Mouse (Mus musculus): ENCODE results near the gene Creb3l2. TPM values are rescaled to one million over a fixed set of nuclear protein-coding genes. Genes with fewer than 3 reads are reported as not detected.

The Creb3l2 gene
- total RNA-seq, 2 experiments from 2014 or later: 8.3 to 9.8 TPM

DNA sequence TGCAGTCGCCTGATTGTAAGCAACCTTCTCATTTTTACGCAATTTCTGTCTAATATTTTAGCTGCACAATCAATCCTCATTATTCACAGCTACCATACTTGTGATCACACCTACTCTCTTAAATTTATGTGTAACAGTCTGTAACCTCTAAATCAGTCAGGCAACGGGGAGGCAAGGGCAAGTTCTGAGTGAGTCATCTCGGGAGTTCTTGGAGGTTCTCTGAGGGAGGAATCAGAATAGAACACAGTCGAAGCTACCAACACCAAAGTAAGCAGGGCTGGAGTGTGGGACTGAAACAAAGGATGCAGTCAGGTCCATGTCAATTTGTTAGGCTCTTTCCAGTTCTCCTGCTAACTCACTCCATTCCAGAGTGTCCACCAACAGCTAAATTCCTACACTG lies 124.0 kb downstream of the Creb3l2 start:
- Histone ChIP-seq H3K27ac (no peak overlapping the region), H3K4me3 (no peak overlapping the region)
- no peak for DNase-seq (ENCODE audit: low spot score in 2 of 2)
- TF ChIP-seq CTCF (conservative IDR thresholded peaks at IDR 0.05): no peak

DNA sequence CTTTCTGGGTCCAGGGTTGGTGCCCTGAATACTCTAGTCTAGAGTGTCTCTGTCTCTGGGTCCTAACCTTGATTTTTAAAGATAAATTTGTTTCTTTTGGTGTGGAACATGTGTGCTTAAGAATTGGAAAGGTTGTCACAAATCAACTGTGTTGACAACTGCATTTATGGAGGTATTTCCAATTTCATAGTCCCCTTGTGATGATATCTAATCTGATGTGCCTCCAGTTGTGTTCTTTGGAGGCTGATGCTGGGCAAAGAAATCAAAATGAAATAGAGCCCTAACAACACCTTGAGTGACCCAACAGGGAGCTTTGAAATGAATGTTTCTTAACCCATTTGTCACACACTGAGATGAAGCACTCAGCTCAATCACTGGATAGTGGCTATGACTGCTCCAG lies 126.5 kb downstream of the Creb3l2 start:
- TF ChIP-seq CTCF (conservative IDR thresholded peaks at IDR 0.05): no peak
- no peak overlapping the region for H3K27ac ChIP-seq
- H3K4me3 ChIP-seq: no peak overlapping the region
- no peak for DNase-seq (ENCODE audit: low spot score in 2 of 2)

DNA sequence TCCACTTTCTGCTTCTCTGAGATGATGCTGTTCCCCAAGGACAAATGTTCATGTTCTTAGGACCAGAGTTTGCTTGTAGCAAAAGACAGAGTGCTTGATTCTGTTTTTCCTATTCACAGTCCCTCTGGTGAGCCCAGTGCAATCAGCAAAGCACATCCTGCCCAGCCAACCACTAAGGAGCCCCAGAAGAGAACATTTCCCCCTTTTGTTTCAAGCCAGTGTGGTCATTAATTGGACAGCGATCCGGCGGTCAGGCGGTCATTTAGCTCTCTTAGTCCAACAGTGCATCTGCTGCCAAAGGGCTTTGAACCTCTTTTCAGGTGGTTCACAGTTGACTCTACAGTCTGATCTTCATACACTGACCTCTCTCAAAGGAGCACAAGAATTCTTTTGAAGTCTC lies 131.3 kb downstream of the Creb3l2 start:
- H3K27ac ChIP-seq: no peak overlapping the region
- H3K4me3 ChIP-seq: no peak overlapping the region
- no peak for TF ChIP-seq CTCF (conservative IDR thresholded peaks at IDR 0.05)
- DNase-seq (ENCODE audit: low spot score in 2 of 2): no peak

DNA sequence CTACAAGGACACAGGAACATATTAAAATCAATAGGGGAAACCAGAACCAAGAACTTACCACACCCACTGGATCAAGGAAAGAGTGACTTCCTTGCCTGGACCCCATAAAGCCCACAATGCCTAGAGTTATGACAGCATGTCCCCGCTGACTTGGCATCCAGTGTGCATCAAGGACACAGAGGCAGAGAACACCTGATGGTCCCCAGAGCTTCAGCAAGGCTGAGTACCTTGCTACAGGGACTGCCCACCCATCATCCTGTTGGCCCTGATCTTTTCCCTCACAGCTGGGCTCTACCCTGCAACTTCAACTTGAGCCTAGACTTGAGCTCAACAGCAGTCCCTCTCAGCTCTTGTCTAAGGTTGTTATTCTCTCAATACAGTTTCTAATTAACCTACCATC lies 135.3 kb downstream of the Creb3l2 start:
- TF ChIP-seq CTCF (conservative IDR thresholded peaks at IDR 0.05): no peak
- Histone ChIP-seq H3K4me3 (no peak overlapping the region), H3K27ac (no peak overlapping the region)
- no peak for DNase-seq (ENCODE audit: low spot score in 2 of 2)

DNA sequence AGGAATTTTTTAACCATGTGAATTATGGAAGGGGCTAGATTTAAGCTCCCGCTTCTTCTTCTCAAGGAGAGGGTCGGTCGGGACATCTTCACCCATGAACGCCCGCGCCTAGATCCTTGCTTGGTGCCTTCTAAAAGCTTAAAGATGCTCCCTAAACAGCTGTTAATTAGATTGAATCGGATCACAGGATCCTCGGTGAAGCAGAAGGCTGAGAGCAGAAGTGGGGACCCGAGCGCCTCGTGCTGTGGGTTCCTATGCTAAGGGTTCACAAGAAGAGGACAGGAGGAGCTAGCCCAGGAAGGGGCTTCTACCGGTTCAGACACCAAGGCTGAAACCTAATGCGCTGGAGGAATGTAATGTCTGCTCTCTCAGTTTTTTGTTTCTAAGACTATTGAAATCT lies 141.5 kb downstream of the Creb3l2 start:
- no peak for DNase-seq (ENCODE audit: low spot score in 2 of 2)
- no peak for TF ChIP-seq CTCF (conservative IDR thresholded peaks at IDR 0.05)
- peak overlapping the region; percentile 95 for H3K27ac ChIP-seq

DNA sequence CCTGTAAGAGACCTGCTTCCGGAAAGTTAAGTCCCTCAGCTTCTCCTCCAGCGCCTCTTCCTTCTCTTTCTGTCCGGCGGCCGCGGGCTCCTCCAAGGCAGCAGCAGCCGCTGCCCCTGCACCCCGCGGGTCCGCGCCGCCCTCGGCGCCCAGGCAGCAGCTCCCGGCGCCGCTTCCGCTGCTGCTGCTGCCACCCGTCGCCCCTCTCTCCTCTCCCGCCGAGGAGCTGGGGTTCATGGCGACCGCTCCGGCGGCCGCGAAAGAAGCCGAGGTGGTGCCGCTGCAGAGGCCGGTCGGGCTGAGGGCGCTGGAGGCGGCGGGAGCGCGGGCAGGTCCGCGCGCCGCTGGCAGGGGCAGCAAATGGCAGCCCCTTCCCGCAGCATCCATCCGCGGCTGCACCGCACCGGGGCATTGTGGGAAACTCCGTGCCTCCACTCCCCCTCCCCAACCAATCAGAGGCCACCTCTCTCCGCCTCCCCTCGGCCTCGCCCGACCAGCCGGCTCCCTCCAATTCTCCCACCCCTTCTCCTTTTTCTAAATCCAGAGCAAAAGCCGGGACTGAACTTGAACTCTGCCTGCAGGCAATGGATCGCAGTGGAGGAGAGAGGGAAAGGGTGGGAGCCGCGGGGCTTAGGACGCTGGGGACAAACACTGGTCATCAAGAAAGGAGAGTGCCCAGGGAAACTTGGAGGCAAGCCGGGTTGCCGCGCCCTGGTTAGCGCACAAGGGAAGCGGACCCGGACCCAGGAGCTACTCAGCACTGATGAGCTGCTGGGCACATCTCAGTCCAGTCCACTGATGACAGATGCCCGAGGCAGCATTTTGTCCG lies 142.2 kb downstream of the Creb3l2 start, which contains the start of gene Dgki:
Gene Dgki (minus strand): TSS at position 623 of the 829 bp plus-strand sequence.
- no peak for TF ChIP-seq CTCF (conservative IDR thresholded peaks at IDR 0.05)
- peak; percentile 87 to 91 for DNase-seq (ENCODE audit: low spot score in 2 of 2)
- Histone ChIP-seq H3K4me3 (peak within 1 kb of the TSS; percentile 84), H3K27ac (peak within 1 kb of the TSS; percentile 95)

More for the DNA sequence above, 141.5 kb downstream of the Creb3l2 start:
- H3K4me3 ChIP-seq: peak overlapping the region; percentile 84

DNA sequence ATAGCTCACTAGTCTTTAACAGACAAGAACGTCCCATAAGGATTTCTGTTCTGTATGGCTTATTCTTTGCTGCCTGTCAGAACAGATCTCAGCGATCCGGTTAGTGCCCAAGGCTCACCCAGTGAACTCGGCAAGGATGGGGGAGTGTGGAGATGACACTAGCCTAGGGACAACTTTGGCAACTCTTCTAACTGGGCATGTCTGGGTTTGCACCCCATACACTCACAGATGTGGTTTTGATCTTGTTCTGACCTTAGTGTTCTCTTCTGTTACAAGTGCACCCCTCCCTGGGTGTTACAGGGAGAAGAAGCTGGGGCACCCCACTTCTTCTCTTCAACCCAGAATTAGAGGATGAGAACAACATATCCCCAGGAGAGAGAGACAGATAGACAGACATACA lies 143.0 kb downstream of the Creb3l2 start:
- TF ChIP-seq CTCF (conservative IDR thresholded peaks at IDR 0.05): no peak

DNA sequence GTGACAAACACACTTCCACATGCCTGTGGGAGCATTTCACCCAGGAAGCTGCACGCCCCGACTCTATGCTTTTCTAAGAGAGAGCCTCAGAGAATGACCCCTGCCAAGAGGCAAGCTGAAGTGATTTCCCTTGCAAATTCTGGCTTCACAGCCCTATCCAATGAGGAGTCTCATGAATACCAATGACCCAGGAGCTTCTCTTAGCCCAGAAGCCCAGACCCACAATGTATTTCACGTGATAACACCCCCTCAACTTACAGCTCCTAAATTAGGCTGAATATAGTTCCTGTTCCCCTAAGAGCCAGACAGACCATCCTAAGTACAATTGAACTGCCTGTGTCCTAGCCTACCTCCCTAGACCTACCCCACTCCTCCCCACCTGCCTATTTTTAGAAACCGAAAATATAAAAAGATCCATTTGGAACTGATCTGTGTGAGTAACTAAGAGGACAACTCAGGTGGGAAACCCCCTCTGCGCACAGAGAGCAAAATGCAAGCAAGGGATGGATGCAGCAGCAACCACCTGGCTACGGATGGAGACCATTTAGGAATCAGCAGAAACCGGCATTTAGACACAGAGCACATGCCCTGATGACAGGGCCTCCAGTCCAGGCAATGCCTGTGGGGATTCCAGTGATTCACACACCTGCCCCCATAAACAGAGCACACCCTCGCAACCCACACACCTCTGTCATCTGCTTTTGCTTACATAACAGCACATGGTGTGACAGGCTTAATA lies 144.0 kb downstream of the Creb3l2 start:
- Histone ChIP-seq H3K4me3 (peak overlapping the region; percentile 84), H3K27ac (peak overlapping the region; percentile 95)
- TF ChIP-seq CTCF (conservative IDR thresholded peaks at IDR 0.05): no peak
- peak in 1 of 2 experiments; percentile 40 for DNase-seq (ENCODE audit: low spot score in 2 of 2)

More for the DNA sequence above, 143.0 kb downstream of the Creb3l2 start:
- Histone ChIP-seq H3K27ac (peak overlapping the region; percentile 95), H3K4me3 (peak overlapping the region; percentile 84)
- DNase-seq (ENCODE audit: low spot score in 2 of 2): no peak

DNA sequence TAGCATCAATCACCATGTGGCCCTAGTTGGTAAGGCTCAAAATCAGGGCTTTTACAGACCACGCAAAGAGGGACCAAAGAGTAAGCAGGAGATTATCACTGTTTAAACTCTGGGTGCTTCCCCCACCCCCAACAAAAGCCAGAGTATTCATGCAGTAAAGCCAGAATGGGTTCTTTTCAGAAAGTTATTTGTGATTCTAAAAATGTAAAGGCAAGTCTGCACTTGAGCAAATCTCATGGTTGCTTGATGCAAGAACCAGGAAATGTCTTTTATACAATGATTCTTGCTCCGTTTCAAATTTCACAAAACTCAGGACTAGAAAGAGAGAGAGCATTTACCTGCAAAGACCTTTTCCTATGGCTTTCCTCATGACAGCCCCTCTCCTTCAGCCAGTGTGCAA lies 149.9 kb downstream of the Creb3l2 start:
- Histone ChIP-seq H3K27ac (no peak overlapping the region), H3K4me3 (no peak overlapping the region)
- DNase-seq (ENCODE audit: low spot score in 2 of 2): no peak
- TF ChIP-seq CTCF (conservative IDR thresholded peaks at IDR 0.05): no peak

DNA sequence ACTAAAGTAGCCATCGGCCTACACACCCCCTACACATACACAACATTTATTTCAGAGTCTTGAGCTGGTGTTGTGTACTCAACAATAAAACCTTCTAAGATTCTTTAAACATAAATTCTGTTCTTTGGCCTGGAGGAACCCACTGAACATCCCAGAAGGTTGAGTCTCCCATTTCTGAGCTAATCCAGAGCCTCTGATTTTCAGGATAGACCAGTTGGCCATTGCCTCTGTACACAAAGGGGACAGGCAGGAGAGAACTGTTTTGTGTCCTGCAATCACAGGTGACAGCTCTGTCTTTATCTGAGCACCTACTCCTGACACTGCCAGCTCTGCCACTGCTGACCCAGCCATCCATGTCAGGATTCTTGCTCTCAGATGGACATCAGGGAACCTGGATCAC lies 150.8 kb downstream of the Creb3l2 start:
- no peak for TF ChIP-seq CTCF (conservative IDR thresholded peaks at IDR 0.05)
- no peak for DNase-seq (ENCODE audit: low spot score in 2 of 2)
- H3K4me3 ChIP-seq: no peak overlapping the region
- H3K27ac ChIP-seq: no peak overlapping the region

DNA sequence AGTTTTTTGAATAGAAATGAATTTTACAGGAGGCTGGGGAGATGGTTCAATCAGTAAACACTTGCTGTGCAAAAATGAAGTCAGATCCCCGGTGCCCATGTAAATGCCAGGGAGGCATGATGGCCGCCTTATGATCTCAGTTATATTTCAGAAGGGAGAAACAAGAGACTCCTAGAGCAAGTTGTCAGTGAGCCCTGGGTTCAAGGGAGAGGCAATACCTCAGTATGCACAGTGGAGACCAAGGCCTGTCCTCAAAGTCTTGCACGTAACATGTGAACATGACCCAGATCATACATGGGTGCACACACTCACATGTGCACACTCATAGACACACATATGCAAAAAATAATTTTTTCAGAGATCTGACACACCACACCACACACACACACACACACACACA lies 151.3 kb downstream of the Creb3l2 start:
- no peak for DNase-seq (ENCODE audit: low spot score in 2 of 2)

DNA sequence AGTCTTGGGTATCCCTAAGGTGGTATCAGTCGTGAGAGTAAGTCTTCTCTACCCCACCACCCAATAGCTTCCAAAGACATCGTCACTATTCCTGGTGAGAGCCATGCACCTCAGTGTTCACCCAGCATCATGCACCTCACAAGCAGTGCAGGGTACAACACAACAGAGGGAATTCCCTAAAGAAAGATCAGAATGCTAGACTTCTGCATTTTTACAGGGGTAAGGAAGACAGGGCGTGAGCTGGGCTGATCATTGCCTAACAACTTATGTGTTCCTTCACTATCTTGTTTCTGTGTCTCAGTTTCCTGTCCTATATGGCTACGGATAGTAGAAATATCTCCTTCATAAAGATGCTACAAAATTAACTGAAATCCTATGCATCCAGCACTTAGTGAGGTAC lies 155.8 kb downstream of the Creb3l2 start:
- Histone ChIP-seq H3K27ac (no peak overlapping the region), H3K4me3 (no peak overlapping the region)
- no peak for TF ChIP-seq CTCF (conservative IDR thresholded peaks at IDR 0.05)
- no peak for DNase-seq (ENCODE audit: low spot score in 2 of 2)

More for the DNA sequence above, 151.3 kb downstream of the Creb3l2 start:
- Histone ChIP-seq H3K27ac (no peak overlapping the region), H3K4me3 (no peak overlapping the region)
- no peak for TF ChIP-seq CTCF (conservative IDR thresholded peaks at IDR 0.05)

DNA sequence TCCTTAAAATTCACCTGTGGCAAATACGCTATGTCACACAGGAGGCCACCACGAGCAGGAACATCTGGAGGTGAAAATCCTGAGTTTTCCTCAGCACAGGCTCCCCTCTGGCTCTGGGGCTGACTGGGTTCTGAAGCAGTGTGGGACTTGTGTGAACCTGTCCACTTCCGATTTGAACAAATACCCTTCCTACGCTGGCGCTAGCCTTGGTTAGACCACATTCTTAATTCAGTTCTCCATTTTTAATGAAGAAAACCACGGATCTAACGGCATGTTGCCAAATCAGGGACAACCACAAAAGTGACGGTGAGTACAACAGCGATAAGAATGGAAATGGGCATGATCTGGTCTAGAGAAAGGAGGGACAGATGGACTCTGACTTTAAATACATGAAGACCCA lies 157.1 kb downstream of the Creb3l2 start:
- no peak for TF ChIP-seq CTCF (conservative IDR thresholded peaks at IDR 0.05)
- no peak overlapping the region for H3K4me3 ChIP-seq
- DNase-seq (ENCODE audit: low spot score in 2 of 2): no peak
- H3K27ac ChIP-seq: no peak overlapping the region
